Mouse (Mus musculus): ENCODE measurements around the gene Rnd1.

DNA sequence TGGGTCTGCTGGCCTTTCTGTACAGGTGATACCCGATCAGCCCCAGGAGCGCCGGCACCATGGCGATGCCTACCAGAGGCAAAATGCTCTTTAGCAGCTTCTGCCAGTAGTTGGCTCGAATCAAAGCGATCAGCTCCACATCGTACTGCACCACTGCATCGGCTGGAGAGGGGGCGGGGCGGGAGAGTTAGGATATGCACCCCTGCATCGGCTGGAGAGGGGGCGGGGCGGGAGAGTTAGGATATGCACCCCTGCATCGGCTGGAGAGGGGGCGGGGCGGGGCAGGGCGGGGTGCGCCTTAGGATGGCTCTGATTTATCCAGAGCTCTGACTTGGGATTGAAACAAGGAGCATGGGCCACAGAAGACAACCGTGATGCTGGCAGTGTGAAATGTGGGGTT lies 47.2 kb upstream of the Rnd1 start:
- TF ChIP-seq CTCF (IDR thresholded peaks at IDR 0.05; ENCODE audit: insufficient read depth, low read depth, low read length) = no peak
- no peak for TF ChIP-seq POLR2A (IDR thresholded peaks at IDR 0.05; ENCODE audit: insufficient read depth, low read depth, low read length)

Measured in olfactory bulb, adult 2 months (tissue).